Mouse (Mus musculus): ENCODE measurements around the gene Fam136a. TPM values are rescaled to one million over a fixed set of nuclear protein-coding genes. Genes with fewer than 3 reads are reported as not detected.
A peak's percentile ranks its signal among the peaks of the same experiment; 100 is the strongest.

The Fam136a gene
- polyA plus RNA-seq, 1 experiment = 13.4 TPM

- peaks cover 5% of the 10 kb centered on the region for H3K4me1 ChIP-seq (ENCODE audit: control insufficient read depth, insufficient read depth, low read length)
- no peaks in the 10 kb centered on the region for H3K36me3 ChIP-seq (ENCODE audit: control insufficient read depth, insufficient read depth, low read length)
- no peaks in the 10 kb centered on the region for H3K27me3 ChIP-seq (ENCODE audit: control insufficient read depth, insufficient read depth, low read length)
- no peak overlapping the region for H3K27ac ChIP-seq (ENCODE audit: control insufficient read depth, insufficient read depth, low read depth, low read length)
- peak overlapping the region; percentile 88; the same call in 1 of the 2 replicates for H3K4me3 ChIP-seq (ENCODE audit: control insufficient read depth, low read depth, low read length)
- no peak for TF ChIP-seq POLR2A (IDR thresholded peaks at IDR 0.05; ENCODE audit: control insufficient read depth, low read depth, low read length)
- TF ChIP-seq CTCF (IDR thresholded peaks at IDR 0.05; ENCODE audit: control insufficient read depth, insufficient read depth, insufficient replicate concordance, low read depth, low read length) = no peak
These were observed 30.5 kb downstream of the Fam136a start for GRCm38 (mm10) chr6:86395969-86396368.

DNA sequence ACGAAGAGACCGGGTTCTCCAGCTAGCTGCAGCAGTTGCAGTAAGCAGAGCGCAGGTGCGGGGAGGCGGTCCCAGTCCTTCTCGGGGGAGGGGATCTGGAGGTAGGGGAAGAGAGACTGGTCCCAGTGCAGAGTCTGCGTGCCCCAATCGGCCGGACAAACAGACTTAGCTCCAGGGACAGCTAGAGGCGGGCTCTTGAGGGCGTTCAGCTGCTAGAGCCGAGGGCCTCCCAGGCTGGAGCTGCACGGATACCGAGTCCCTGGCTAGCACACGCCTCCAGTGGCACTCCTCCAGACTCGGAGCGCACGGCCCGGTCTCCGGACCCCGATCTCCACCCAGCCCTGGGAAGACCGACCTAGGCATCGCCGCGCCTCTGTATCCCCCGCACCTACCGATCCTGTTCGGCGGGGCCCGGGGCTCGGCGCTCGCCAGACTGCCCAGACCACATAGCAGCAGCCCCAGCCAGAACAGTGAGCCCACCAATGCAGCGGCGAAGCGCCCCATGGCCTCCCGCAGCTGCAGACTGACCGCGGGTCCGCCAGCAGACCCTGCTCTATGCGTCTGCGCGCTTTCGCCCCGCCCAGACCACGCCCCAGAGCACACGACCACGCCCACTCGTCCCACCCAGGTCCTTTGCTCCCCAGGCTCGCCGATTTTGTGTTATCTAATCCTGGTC, 31.3 kb downstream of the Fam136a start, which contains the start of gene Pcyox1:
Gene Pcyox1 (minus strand): TSS at position 574 of the 676 bp plus-strand sequence.
- H3K4me3 ChIP-seq (ENCODE audit: control insufficient read depth, low read depth, low read length) = peak within 1 kb of the TSS; percentile 88
- H3K27me3 ChIP-seq (ENCODE audit: control insufficient read depth, insufficient read depth, low read length) = no peaks in the 10 kb centered on the region
- H3K4me1 ChIP-seq (ENCODE audit: control insufficient read depth, insufficient read depth, low read length) = peaks cover 5% of the 10 kb centered on the region

GRCm38 (mm10) chr6:86397257-86397980, 32.0 kb downstream of the Fam136a start:
- Histone ChIP-seq H3K4me1 (ENCODE audit: control insufficient read depth, insufficient read depth, low read length) (peaks cover 5% of the 10 kb centered on the region), H3K36me3 (ENCODE audit: control insufficient read depth, insufficient read depth, low read length) (no peaks in the 10 kb centered on the region), H3K4me3 (ENCODE audit: control insufficient read depth, low read depth, low read length) (peak overlapping the region; percentile 88), H3K27me3 (ENCODE audit: control insufficient read depth, insufficient read depth, low read length) (no peaks in the 10 kb centered on the region), H3K27ac (ENCODE audit: control insufficient read depth, insufficient read depth, low read depth, low read length) (peak overlapping the region; percentile 28; the same call in 1 of the 2 replicates)
- no peak for TF ChIP-seq POLR2A (IDR thresholded peaks at IDR 0.05; ENCODE audit: control insufficient read depth, low read depth, low read length)
- TF ChIP-seq CTCF (IDR thresholded peaks at IDR 0.05; ENCODE audit: control insufficient read depth, insufficient read depth, insufficient replicate concordance, low read depth, low read length) = no peak

More for the DNA sequence above, 31.3 kb downstream of the Fam136a start, which contains the start of gene Pcyox1:
- Histone ChIP-seq H3K36me3 (ENCODE audit: control insufficient read depth, insufficient read depth, low read length) (no peaks in the 10 kb centered on the region), H3K27ac (ENCODE audit: control insufficient read depth, insufficient read depth, low read depth, low read length) (peak within 1 kb of the TSS; percentile 28; the same call in 1 of the 2 replicates)
- TF ChIP-seq CTCF (IDR thresholded peaks at IDR 0.05; ENCODE audit: control insufficient read depth, insufficient read depth, insufficient replicate concordance, low read depth, low read length) = no peak
- peak; percentile 76 for TF ChIP-seq POLR2A (IDR thresholded peaks at IDR 0.05; ENCODE audit: control insufficient read depth, low read depth, low read length)

DNA sequence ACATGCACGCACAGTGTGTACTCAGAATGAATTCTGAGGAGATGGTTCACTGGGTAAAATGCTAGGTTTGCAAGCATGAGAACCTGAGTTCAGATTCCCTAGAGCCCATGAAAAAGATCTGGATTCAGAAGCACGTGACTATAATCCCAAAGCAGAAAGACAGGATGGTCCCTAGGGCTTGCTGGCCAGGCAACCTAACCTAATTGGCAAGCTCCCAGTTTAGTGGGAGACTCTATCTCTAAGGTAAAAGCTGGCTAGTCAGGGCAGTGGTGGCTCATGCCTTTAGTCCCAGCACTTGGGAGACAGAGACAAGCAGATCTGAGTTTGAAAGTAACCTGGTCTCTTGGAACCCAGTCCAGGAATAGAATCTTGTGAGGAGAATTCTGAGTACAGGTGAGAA, 33.5 kb downstream of the Fam136a start:
- Histone ChIP-seq H3K36me3 (ENCODE audit: control insufficient read depth, insufficient read depth, low read length) (no peaks in the 10 kb centered on the region), H3K27me3 (ENCODE audit: control insufficient read depth, insufficient read depth, low read length) (no peaks in the 10 kb centered on the region), H3K27ac (ENCODE audit: control insufficient read depth, insufficient read depth, low read depth, low read length) (no peak overlapping the region), H3K4me3 (ENCODE audit: control insufficient read depth, low read depth, low read length) (no peak overlapping the region), H3K4me1 (ENCODE audit: control insufficient read depth, insufficient read depth, low read length) (peaks cover 5% of the 10 kb centered on the region)
- no peak for TF ChIP-seq POLR2A (IDR thresholded peaks at IDR 0.05; ENCODE audit: control insufficient read depth, low read depth, low read length)
- TF ChIP-seq CTCF (IDR thresholded peaks at IDR 0.05; ENCODE audit: control insufficient read depth, insufficient read depth, insufficient replicate concordance, low read depth, low read length) = no peak

- Histone ChIP-seq H3K4me3 (ENCODE audit: control insufficient read depth, low read depth, low read length) (no peak overlapping the region), H3K4me1 (ENCODE audit: control insufficient read depth, insufficient read depth, low read length) (peaks cover 5% of the 10 kb centered on the region), H3K36me3 (ENCODE audit: control insufficient read depth, insufficient read depth, low read length) (no peaks in the 10 kb centered on the region), H3K27ac (ENCODE audit: control insufficient read depth, insufficient read depth, low read depth, low read length) (no peak overlapping the region), H3K27me3 (ENCODE audit: control insufficient read depth, insufficient read depth, low read length) (no peaks in the 10 kb centered on the region)
- TF ChIP-seq CTCF (IDR thresholded peaks at IDR 0.05; ENCODE audit: control insufficient read depth, insufficient read depth, insufficient replicate concordance, low read depth, low read length) = no peak
- no peak for TF ChIP-seq POLR2A (IDR thresholded peaks at IDR 0.05; ENCODE audit: control insufficient read depth, low read depth, low read length)
These were observed 34.5 kb downstream of the Fam136a start for GRCm38 (mm10) chr6:86399995-86400394.

DNA sequence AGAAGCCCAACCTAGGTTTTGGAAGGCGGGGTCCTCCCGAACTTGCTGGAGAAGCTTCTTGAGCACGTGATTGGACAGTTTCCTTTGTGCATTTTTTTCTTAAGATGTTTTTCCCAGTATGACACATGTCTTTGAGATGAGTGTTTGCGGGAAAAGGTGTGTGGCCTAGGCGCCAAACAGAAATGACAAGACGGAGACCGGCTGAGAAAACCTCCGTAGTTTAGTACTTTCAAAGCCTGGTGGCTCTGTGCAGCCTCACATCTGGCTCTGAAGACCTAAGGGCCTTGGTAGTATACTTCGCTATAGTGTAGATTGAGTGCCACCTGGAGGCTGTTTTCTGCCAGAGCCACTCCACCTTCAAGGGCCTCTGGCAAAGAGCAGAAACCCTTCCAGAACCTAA, 35.5 kb downstream of the Fam136a start:
- Histone ChIP-seq H3K4me3 (ENCODE audit: control insufficient read depth, low read depth, low read length) (no peak overlapping the region), H3K27me3 (ENCODE audit: control insufficient read depth, insufficient read depth, low read length) (no peaks in the 10 kb centered on the region), H3K36me3 (ENCODE audit: control insufficient read depth, insufficient read depth, low read length) (no peaks in the 10 kb centered on the region), H3K27ac (ENCODE audit: control insufficient read depth, insufficient read depth, low read depth, low read length) (no peak overlapping the region), H3K4me1 (ENCODE audit: control insufficient read depth, insufficient read depth, low read length) (peaks cover 2% of the 10 kb centered on the region)
- TF ChIP-seq CTCF (IDR thresholded peaks at IDR 0.05; ENCODE audit: control insufficient read depth, insufficient read depth, insufficient replicate concordance, low read depth, low read length) (peak; percentile 41; the same call in 1 of the 2 replicates), POLR2A (IDR thresholded peaks at IDR 0.05; ENCODE audit: control insufficient read depth, low read depth, low read length) (no peak)

All from testis, adult 2 months (tissue).